Mouse (Mus musculus) kidney, postnatal 25 days (tissue): ENCODE data around the gene Setd5.

Experiments
- DNase-seq, 2 experiments: peaks; one replicate each; pipeline ENCODE4 v3.0.0; 2021; ENCODE audit warnings: mixed read lengths in 2 of 2

Gene Setd5

DNA sequence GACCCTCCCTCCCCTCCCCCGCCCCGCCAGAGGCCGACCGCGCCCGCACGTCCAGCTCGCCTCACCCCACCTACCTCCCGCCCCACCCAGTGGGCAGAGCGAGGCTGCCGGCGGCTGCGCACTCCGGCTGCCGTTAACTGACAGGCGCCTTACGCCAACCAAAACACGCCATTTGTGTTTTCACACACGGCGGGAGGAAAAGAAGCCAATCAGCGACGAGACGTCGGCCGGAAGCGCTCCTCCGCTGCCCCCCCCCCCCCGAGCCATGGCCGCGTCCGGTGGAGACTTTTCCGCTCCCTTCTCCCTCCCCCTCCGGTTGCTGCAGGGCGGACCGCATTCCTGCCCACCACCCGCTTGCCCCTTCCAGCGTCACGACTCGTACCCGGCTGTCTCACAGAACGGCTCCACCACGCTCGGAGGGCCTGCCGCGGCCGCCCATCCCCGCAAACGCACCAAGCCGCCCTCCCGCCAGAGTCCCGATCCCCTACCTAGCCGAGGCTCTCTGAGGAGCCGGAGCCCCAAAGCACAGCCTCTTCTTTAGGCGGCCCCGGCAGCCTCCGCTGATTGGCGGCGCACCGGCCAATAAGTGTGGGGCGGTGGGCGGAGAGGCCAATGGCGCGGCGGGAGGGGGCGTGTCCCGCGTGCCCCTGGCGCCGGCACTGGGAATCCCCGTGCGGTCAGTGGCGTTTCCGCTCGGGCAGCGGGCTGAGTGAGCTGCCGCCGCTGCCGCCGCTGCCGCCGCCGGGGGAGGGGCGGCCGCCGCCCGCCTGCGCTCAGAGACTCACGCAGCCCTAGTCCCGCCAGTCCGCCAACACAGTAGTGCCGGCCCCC, at the start of gene Setd5:
TSS of gene Setd5 (plus strand) at position 680 of the 831 bp plus-strand sequence.
- peak; percentile 97 to 100 for DNase-seq

DNA sequence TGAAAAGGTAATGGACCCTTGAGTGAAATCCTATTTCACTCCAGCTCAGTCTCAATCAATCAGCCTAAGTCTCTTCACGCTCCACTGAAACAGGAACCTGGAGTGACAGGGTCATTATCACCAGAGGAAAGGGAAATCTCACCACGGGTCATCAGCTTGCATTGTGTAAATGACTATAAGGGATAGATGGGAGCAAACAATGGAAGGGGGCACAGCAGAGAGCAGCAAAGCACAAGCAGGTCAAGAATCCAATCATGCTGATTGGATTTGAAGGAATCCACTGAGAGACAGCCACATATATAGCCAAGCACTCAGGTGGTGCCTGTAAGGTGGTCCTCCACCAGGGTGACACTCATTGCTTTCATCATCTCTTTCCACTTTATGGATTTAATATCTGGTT, 49.7 kb upstream of the Setd5 start:
- DNase-seq: no peak

DNA sequence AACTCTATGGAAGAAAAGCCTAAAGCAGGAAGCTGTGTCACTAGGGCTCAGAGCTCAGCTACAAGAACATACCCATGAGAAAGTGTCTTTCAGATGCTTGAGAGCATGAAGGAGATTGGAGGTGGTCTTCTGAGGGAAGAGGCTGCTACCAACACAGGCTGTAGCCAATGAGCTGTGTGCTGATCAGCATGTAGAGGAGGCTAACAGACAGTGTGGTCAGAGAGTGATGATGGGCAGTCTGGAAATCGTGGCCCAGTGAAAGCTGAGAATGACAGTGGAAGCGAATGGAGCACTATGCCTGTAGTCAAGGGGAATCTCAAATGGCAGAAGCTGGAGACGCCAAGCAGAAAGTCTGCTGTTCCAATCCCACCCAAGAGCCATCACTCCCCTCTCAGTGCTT, 48.2 kb upstream of the Setd5 start:
- DNase-seq: no peak

DNA sequence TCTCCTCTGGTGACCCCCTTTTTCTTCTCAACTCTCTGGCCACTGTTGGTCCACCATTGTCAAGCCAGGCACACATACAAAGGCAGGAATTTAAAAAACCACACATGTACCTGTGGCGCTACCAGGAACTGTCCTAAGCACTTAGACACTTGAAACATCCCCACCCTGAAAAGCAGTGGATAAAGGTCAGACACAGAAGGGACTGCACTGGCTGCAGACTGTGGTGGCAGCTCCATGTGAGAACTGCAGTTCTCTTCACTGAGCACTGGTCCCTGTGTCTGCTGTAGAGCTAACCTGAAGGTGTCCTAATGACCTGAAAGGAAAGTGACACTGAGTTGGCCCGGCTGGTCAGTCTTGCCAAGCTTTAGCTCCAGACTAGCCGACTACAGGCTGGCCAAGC, 46.6 kb upstream of the Setd5 start:
- no peak for DNase-seq

DNA sequence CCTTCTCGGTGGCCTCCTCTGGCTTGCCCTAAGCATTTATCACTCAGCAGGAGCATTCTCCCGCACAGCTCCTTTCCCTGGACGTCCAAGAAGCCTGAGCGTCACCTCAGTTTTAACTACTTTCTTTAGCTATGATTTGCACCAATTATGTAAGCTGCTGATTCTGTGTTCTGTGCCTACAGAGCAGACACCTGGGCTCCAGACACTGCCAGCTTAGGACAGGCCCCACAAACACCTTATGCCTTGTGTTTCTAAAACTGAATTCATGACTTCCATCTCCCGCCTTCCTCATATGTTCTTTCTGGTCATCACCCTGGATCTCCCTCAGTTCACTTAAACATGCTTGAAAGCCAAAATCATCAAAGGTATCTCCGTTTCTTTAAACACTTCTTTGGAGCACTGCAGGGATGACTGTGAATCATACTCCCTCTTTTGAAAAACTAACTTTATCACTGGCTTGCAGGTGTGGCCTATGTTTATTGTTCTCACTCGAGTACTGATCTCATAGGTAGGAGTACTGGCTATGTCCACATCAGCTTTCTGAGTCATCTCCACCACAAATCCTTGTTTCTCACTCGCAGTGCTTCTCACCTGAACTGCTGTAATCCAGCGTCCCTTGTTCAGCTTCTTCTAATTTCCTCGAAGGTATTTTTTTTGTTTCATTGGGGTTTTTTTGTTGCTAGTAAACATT, 46.0 kb upstream of the Setd5 start:
- DNase-seq: no peak

DNA sequence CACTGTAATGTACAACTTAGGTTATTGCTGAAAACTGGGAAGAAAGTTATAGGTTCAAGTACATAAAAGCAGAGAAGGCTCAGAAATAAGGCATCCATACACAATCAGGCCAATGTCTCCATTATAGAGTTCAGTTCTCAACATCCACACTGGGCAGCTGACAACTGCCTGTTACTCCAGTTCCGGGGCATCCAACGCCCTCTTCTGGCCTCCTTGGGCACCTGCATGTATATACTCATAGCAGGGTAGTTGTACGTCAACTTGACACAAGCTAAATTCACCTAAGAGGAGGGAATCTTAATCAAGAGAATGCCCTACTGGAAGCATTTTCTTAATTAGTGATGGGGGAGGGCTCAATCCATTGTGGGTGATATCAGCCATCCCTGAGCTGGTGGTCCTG, 45.0 kb upstream of the Setd5 start:
- no peak for DNase-seq

DNA sequence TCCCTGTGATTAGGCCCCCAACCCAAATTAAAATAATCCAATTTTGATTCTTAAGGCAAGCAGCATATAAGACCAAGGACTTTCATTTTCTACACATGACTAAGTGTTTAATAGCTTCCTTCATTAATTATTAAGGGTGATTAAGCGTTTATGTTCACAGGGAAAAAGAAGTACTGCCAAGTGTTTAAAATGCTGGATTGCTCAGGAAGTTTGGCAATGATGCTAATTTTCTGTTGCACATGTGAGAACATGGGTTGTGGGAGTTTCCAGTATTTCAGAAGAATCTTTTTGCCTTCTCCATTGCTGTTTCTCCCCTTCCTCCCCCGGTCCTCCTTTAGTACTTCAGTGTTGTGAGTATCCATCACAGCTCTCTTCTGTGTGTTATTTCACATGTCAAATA, 44.0 kb upstream of the Setd5 start:
- DNase-seq: no peak

DNA sequence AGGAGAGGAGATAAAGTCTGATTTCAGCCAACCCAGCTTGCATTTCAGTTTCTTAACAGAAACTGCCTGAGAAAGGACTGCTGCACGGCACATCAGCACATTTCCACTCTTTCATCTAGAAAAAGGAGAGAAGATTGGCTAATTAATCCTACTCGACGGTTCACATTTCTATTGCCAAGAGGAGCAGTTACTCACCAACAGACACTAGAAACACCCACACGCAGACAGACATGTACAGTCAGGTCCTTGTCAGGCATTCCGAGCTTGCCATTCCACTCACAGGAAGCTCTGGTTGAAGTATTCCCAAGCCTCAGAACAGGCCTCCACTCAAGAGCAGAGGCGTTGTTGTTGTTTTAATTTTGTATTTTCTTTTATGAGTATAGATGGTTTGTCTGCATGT, 42.7 kb upstream of the Setd5 start:
- no peak for DNase-seq

DNA sequence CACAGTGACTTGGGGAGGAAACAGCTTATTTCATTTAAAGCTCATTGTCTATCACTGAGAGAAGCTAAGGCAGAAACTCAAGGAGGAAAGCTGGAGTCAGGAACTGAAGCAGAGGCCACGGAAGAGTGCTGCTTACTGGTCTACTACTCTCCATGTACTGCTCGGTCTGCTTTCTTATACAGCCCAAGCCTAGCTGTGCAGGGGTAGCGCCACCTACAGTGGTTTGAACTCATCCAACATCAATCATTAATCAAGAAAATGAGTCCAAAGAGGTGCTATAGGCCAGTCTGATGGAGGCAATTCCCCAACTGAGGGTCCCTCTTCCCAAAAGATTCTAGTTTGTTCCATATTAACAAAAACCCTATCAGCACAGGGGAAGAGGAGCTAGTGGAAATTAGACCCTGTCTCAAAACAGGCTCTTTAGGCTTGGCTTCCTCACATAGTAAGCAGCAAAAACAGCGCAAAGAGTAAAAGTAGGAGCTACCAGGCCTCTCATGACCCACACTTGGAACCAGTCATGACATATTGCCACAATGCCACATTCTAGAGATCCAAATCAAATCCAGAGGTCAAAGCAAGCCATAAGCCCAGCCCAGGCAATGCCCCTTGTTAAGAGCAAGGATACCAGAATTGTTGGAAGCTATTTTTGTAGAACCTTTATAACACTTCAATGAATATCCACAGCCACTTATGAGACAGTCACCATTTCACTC, 40.5 kb upstream of the Setd5 start:
- peak in 1 of 2 experiments; percentile 12 for DNase-seq

DNA sequence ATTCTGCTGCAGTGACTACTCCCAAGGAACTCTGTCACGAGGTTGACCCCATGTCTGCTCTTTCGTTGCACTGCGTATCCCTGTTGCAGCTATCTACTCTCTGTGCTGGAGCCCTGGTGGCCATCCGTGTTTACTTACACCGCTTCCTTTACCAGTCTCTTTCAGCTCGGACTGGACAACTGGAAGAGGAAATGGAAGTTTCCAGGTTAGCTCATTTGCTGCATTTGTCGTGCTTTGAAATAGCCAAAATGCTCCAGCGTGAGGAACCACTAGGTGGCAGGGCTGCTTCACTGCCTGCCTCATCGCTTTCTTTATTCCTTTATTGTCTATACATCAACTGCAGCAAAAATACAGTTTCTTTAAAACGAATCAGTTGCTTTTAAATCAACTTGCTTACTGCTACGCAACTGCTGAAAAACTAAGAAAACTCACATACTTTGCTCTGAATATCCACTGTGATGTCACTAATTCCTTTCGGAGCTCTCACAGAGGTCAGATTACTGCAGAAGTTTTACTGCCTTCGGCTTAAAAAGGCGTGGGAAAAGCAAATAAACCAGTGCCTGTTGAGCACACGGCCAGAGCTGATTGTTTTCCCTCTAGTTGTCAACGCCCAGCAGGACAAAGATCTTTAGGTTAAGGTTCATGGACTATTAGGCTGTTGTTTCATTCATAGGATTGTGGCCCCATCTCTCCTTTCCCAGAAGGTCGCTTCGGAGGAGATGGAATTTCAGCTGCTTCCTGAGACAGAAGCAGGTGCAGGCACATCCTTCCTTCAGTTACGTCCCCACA, 39.0 kb upstream of the Setd5 start:
- DNase-seq: peak; percentile 73 to 81

DNA sequence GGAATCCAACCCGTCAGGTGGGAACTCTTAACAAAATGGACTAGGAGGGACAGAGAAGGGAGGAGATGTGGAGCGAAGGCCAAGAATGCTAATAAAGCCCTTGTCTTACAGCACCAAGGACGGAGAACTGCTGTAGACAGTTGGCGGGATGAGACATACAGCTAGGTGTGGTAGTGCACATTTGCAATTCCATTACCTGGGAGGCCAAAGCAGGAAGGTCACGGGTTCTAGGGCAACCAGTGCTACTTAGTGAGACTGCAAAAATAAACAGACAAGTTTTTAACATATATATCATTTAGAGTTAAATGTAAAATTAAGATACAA, 38.5 kb upstream of the Setd5 start:
- DNase-seq: no peak

DNA sequence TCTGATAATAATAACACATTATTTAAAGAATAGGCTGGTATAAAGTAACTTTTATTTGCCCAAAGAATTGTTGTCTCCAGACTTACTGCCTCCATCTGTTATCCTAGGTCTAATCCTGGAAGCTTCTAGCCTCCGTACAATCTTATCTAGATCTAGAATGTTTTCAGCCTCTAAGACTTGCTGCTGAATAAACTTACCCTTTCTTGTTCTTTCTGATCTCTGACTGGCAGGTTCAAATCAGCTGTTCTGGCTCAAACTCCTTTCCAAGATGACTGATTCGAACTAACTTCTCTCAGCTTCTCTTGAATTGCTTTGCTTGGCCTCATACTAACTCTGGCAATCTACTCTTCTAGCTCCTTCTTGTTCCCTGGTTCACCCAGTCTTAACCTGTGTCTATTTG, 36.8 kb upstream of the Setd5 start:
- DNase-seq: no peak

DNA sequence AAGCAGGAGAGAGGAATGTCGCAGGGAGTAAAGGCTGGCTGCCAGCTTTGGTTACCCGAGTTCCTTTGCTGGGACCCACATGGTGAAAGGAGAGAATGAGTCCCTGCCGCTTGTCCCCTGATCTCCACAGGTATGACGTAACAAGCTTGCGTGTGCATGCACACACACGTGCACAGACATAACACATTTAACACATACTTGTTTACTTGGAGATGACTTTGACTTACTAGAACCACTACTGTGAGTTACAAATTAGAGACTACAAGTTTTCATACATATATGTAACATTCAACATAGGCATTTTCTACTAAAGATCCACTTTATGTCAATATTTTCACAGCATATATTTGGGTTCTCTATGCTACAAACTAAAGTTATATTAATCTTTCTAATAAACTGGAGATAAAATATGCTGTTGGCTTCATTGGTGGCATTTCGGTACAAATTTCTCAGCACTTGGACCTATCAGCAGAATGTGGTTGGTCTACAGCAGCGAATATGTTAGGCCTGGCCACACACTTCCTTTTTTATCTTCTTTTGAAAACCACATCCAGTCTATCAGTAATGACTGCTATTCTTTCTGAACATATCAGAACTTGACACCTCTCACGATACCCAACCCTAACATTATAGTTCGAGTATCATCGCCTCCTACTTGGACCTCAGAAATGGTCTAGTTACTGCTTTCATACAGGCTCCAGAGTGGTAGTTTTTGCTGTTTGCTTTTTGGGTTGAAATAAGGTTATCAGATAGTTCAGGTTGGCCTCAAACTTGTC, 35.8 kb upstream of the Setd5 start:
- DNase-seq: no peak

DNA sequence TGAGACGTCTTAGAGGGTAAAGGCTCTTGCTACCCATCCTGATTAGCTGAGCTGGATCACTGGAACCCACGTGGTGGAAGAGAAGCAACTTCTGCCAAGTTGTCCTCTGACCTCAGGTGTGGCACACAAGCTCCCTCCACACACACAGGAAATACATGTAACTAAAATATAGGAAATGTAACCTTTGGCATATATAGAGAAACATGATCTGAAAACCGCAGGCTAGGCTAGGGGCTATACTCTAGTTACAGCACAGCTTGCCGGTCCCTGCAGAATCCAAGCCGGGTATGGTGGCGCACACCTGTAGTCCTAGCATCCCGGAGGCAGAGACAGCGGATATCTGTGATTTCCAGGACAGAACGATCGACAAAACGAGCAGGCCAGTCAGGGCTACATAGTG, 31.6 kb upstream of the Setd5 start:
- DNase-seq: peak in 1 of 2 experiments; percentile 61

DNA sequence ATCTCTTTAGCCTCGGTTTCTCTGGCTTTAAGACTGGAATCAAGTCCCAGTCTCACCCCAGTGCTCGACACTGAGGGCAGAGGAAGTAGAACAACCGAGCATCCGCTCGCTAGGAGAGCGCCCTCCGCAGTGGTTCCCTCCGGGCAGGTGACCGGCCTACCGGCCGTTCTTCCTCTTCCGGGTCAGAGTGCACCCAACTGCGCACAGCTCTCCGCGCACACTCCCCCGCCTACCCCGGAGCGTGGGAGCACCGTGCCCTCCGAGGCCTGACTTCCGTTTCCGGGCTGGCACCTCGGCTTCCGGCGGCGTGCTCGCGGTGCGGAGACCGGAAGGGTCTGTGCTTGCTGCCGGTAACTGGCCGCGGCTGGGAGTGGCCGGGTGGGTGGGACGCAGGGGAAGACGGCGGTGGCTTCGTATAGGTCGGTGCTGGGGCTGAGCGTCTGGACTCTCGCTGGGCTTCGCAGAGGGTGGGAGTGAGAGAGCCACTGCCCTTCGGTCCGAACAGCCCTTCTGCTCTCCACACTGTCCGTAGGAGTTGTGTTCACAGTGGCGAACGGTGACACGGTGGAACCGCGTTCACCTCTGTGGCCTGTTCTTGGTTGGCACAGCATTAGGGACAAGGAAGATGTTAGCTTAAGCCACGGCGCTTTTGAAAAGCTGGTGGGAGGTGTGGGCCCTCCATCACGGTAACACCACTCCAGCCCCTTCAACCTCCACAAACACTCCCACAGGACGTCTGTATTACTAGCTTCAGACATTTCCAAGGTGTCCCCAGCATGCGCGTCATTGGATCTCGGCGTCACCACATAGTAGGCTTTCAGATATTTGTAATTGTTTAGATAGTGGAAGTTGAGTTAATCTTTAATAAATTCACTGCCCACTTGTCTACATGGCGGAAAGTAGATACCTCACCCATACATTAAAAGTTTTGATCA, 30.9 kb upstream of the Setd5 start, which contains the start of gene Thumpd3:
TSS of gene Thumpd3 (plus strand) at position 185 of the 935 bp plus-strand sequence.
- DNase-seq: peak; percentile 98 to 99

DNA sequence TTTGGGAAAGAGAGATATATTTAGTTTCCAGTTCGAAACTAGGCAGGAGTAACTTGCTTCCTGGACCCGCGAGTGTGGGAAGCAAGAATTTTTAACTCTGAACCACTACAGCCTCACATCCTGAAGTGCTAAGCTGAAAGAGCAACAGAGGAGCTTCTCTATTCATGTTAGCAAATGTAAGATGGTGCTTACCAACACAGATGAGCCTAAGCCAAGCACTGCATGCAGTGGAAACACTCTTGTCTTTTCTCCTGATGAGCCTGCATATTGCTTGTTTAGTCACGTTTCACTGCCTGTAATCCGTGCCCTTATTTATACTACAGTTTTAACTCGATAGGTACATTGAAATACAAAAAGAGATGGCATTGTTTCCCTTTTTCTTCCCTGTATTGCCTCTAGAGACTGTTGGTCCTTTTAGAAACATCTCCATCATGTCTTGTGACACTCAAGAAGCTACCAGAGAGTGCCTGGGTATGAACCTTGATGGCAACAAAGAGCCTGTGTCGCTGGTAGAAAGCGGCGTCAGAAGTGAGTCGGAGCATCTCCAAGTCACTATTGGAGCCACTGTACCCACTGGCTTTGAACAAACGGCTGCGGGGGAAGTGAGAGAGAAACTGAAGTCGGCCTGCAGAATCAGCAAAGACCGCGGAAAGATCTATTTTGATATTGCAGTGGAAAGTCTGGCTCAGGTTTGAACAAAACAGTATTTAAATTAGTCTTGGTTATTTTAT, 30.0 kb upstream of the Setd5 start:
- no peak for DNase-seq

DNA sequence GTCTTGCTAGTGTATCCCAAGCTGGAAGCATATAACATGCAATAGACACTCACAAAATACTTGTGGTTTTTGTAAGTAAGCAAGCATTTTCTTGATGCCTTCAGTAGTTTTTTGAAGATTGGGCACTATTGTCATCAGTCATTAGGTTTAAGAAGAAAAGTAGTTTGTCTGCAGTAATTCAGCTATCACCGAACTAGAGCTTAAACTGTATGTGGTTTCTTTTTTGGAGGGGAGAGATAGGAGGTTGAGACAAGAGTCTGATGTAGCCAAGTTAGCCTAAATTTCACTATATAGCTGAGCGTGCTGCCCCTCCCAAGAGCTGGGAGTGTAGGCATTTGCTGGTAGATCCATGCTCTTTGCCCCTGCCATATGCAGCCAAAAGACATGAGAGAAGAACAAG, 28.8 kb upstream of the Setd5 start:
- no peak for DNase-seq

DNA sequence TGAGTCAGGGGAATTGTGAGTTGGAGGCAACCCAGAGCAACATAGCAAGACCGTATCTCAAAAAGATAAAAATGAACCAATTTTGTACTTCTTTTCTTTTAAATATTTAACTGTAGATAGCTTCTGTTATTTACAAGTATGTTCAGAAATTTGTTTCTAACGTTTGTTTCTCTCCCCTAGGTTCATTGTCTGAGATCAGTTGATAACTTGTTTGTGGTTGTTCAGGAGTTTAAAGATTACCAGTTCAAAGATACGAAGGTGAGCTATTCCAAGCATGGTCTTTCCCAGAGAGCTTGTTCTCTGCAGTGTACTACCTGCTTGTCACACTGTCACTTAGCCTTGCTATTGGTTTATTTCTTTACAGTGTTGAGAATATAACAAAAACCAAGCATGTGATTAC, 28.0 kb upstream of the Setd5 start:
- no peak for DNase-seq

DNA sequence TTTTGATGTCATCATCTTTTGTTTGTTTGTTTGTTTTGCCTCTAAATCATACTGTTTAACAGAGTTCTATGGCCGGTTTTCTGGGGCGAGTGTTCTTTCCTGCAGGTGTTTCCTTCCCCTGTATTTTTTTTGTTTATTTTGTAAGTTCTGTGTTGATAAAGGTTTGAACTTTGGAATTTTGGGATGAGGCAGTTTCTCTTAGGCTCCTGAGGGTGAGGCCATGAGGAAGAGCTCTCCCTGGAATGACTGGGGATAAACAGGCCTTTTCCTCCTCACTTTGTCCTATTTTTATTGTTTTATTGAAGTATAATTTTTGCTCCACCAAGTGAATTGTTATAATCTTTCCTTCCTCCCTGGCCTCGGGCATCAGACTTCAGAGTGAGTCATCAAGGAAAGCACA, 24.2 kb upstream of the Setd5 start:
- DNase-seq: no peak

DNA sequence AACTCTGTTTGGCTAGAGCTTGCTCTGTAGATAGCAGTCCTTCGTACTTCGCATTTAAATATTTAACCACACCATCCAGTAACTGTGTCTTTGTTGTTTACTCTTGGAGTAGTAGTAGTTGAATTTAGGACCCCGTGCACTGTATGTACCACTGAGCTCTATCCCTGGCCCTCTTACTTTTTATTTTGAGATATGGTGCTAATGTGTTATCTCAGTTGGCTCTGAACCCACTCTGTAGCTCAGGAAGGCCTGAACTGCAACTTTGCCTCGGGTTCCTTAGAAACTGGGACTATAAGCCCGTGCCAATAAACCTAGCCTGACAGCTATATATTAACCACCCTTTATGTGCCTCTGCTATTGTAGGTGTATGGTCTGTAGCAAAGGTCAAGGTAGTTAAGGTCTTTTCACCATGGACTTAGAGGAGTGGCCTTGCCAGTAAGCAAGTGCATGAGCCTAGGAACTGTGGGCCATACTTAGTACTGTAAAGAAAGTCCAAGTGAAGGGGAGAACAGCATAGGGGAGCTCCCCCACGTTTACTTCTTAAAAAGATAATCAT, 22.5 kb upstream of the Setd5 start:
- DNase-seq: no peak
